Mouse (Mus musculus) MEL (cell line): ENCODE measurements around the gene Spats1. TPM values are rescaled to one million over a fixed set of nuclear protein-coding genes. Genes with fewer than 3 reads are reported as not detected.

Experiments used
- DNase-seq: peaks from one replicate; pipeline ENCODE4 v3.0.0; 2011; ENCODE audit warnings: low read depth, low spot score
- H3K27ac ChIP-seq: 2 replicates; pipeline ENCODE4 v1.5.1; 2012; ENCODE audit warnings: low read depth, mild to moderate bottlenecking, control low read depth, low read length, moderate library complexity; ENCODE audit not compliant: control insufficient read depth
- H3K27me3 ChIP-seq, 2 experiments: fragments of 150-350 bp in 1 of 2; sonication (generic) in 1 of 2; 2 replicates each; pipeline ENCODE4 v1.6.1; 2012; ENCODE audit warnings: low read length in 2 of 2, mild to moderate bottlenecking in 2 of 2, improper control_type of control experiment in 1 of 2, moderate library complexity in 1 of 2; ENCODE audit not compliant: insufficient read depth in 2 of 2, control insufficient read depth in 1 of 2
- H3K36me3 ChIP-seq, 2 experiments: 2 replicates each; pipeline ENCODE4 v1.6.1; 2012 to 2014; ENCODE audit warnings: low read length in 2 of 2, improper control_type of control experiment in 1 of 2, inconsistent platforms in 1 of 2, mild to moderate bottlenecking in 1 of 2; ENCODE audit not compliant: insufficient read depth in 2 of 2, control insufficient read depth in 1 of 2
- H3K4me1 ChIP-seq, 2 experiments: fragments of 150-350 bp in 1 of 2; sonication (generic) in 1 of 2; 2 replicates each; pipeline ENCODE4 v1.6.1; 2012; ENCODE audit warnings: low read length in 2 of 2, improper control_type of control experiment in 1 of 2, mild to moderate bottlenecking in 1 of 2; ENCODE audit not compliant: insufficient read depth in 2 of 2, control insufficient read depth in 1 of 2
- H3K4me3 ChIP-seq, 2 experiments: fragments of 150-350 bp in 1 of 2; sonication (generic) in 1 of 2; 2 replicates each; pipeline ENCODE4 v1.5.1; 2012; ENCODE audit warnings: low read depth in 2 of 2, low read length in 2 of 2, mild to moderate bottlenecking in 2 of 2, moderate library complexity in 2 of 2, control low read depth in 1 of 2, improper control_type of control experiment in 1 of 2; ENCODE audit not compliant: control insufficient read depth in 1 of 2, insufficient read depth in 1 of 2
- H3K79me2 ChIP-seq: 2 replicates; pipeline ENCODE4 v1.6.1; 2012; ENCODE audit warnings: mild to moderate bottlenecking, low read length, moderate library complexity; ENCODE audit not compliant: control insufficient read depth, poor library complexity, insufficient read depth
- H3K9ac ChIP-seq: 2 replicates; pipeline ENCODE4 v1.6.1; 2012; ENCODE audit warnings: low read depth, mild to moderate bottlenecking, control low read depth, low read length, moderate library complexity; ENCODE audit not compliant: control insufficient read depth, poor library complexity, severe bottlenecking
- H3K9me3 ChIP-seq: fragments of 150-350 bp; sonication (generic); replicated peaks from 2 replicates; pipeline ENCODE4 v1.6.1; 2012; ENCODE audit warnings: mild to moderate bottlenecking, low read length, improper control_type of control experiment, moderate library complexity; ENCODE audit not compliant: insufficient read depth
- CHD1 ChIP-seq: IDR thresholded peaks from 2 replicates; pipeline ENCODE4 v1.6.1; 2012; ENCODE audit warnings: low read depth, mild to moderate bottlenecking, inconsistent platforms, low read length, improper control_type of control experiment
- CTCF ChIP-seq, 3 experiments: IDR thresholded peaks in 2 of 3; conservative IDR thresholded peaks in 1 of 3; 2 replicates each; pipeline ENCODE4 v1.5.1; 2011 to 2012; ENCODE audit warnings: low read length in 3 of 3, low read depth in 2 of 3, mild to moderate bottlenecking in 2 of 3, improper control_type of control experiment in 1 of 3, inconsistent platforms in 1 of 3, mixed read lengths in 1 of 3, moderate library complexity in 1 of 3; ENCODE audit not compliant: control insufficient read depth in 1 of 3, insufficient read depth in 1 of 3, poor library complexity in 1 of 3, severe bottlenecking in 1 of 3
- GATA1 ChIP-seq: IDR thresholded peaks from 2 replicates; pipeline ENCODE4 v1.6.1; 2011; ENCODE audit warnings: low read depth, low read length, improper control_type of control experiment
- MYC ChIP-seq: IDR thresholded peaks from 2 replicates; pipeline ENCODE4 v1.6.1; 2011; ENCODE audit warnings: low read depth, mild to moderate bottlenecking, low read length, improper control_type of control experiment, moderate library complexity
- NELFE ChIP-seq: IDR thresholded peaks from 2 replicates; pipeline ENCODE4 v1.6.1; 2011; ENCODE audit warnings: low read depth, low read length, improper control_type of control experiment
- RAD21 ChIP-seq: IDR thresholded peaks from 2 replicates; pipeline ENCODE4 v1.6.1; 2011; ENCODE audit warnings: mild to moderate bottlenecking, low read depth, low read length, improper control_type of control experiment
- RCOR1 ChIP-seq: IDR thresholded peaks from 2 replicates; pipeline ENCODE4 v1.6.1; 2012; ENCODE audit warnings: low read depth, mild to moderate bottlenecking, inconsistent platforms, low read length, improper control_type of control experiment
- SIN3A ChIP-seq: IDR thresholded peaks from 2 replicates; pipeline ENCODE4 v1.6.1; 2012; ENCODE audit warnings: low read length, improper control_type of control experiment, inconsistent platforms
- SMC3 ChIP-seq: IDR thresholded peaks from 2 replicates; pipeline ENCODE4 v1.6.1; 2011; ENCODE audit warnings: low read depth, low read length, improper control_type of control experiment
- TAL1 ChIP-seq: IDR thresholded peaks from 2 replicates; pipeline ENCODE4 v1.6.1; 2012; ENCODE audit warnings: mild to moderate bottlenecking, inconsistent platforms, low read length, moderate library complexity, mixed read lengths
- UBTF ChIP-seq: IDR thresholded peaks from 2 replicates; pipeline ENCODE4 v1.6.1; 2012; ENCODE audit warnings: low read depth, mild to moderate bottlenecking, inconsistent platforms, low read length, improper control_type of control experiment, moderate library complexity, borderline replicate concordance; ENCODE audit not compliant: insufficient read depth
- USF1 ChIP-seq: IDR thresholded peaks from 2 replicates; pipeline ENCODE4 v1.6.1; 2014; ENCODE audit warnings: low read depth, mild to moderate bottlenecking, inconsistent platforms, low read length, improper control_type of control experiment, moderate library complexity
- USF2 ChIP-seq, 2 experiments: IDR thresholded peaks; 2 replicates each; pipeline ENCODE4 v1.6.1; 2011 to 2012; ENCODE audit warnings: improper control_type of control experiment in 2 of 2, low read length in 2 of 2, borderline replicate concordance in 1 of 2, inconsistent platforms in 1 of 2, low read depth in 1 of 2, mild to moderate bottlenecking in 1 of 2; ENCODE audit not compliant: insufficient read depth in 1 of 2
- ZC3H11A ChIP-seq: IDR thresholded peaks from 2 replicates; pipeline ENCODE4 v1.6.1; 2012; ENCODE audit warnings: low read depth, mild to moderate bottlenecking, inconsistent platforms, low read length, improper control_type of control experiment
- polyA plus RNA-seq, 2 experiments: library from polyadenylated mRNA; stranded (reverse) in 1 of 2; unstranded in 1 of 2; fragments of >175 nt in 1 of 2; fragments of >200 nt in 1 of 2; gene quantifications; 2 replicates each; pipeline versions ENCODE4 v1.2.1 to v1.2.4; 2012; ENCODE audit warnings: low replicate concordance in 2 of 2, low read depth in 1 of 2; ENCODE audit not compliant: insufficient read length in 2 of 2, insufficient read depth in 1 of 2, missing spikeins in 1 of 2
- total RNA-seq: library from RNA; depleted of rRNA; stranded (reverse); fragments of 300-350 nt; gene quantifications from 2 replicates; pipeline ENCODE4 v1.2.3, GENCODE M21; 2012

Spats1 gene
- total and polyA plus RNA-seq, 3 experiments: 1.5 to 149 (median 2.5) TPM

GRCm38 (mm10) chr17:45500981-45501380 lies 25.8 kb upstream of the Spats1 start:
- no peak overlapping the region for H3K27ac ChIP-seq
- DNase-seq: no peak
- no peak overlapping the region for H3K4me3 ChIP-seq
- no peak overlapping the region for H3K9ac ChIP-seq
- peaks cover 0 to 6% of the 10 kb centered on the region in 2 experiments; a peak in 2 of 4 replicates for H3K36me3 ChIP-seq
- H3K79me2 ChIP-seq: no peaks in the 10 kb centered on the region
- no peaks in the 10 kb centered on the region for H3K9me3 ChIP-seq
- TF ChIP-seq MYC (no peak), SMC3 (no peak), ZC3H11A (no peak)
- no peaks in the 10 kb centered on the region; a peak in 1 of 4 replicates for H3K27me3 ChIP-seq
- H3K4me1 ChIP-seq: peaks cover 7 to 24% of the 10 kb centered on the region in 2 experiments

GRCm38 (mm10) chr17:45499516-45499915 lies 24.3 kb upstream of the Spats1 start:
- Histone ChIP-seq H3K9me3 (no peaks in the 10 kb centered on the region), H3K27ac (no peak overlapping the region), H3K4me3 (no peak overlapping the region), H3K4me1 (peaks cover 7 to 18% of the 10 kb centered on the region in 2 experiments), H3K79me2 (no peaks in the 10 kb centered on the region), H3K36me3 (peaks cover 0 to 5% of the 10 kb centered on the region in 2 experiments; a peak in 2 of 4 replicates), H3K9ac (no peak overlapping the region)
- no peak for TF ChIP-seq RCOR1
- TF ChIP-seq UBTF: no peak
- TF ChIP-seq SMC3: peak; percentile 15; the same call in 1 of the 2 replicates
- no peak for TF ChIP-seq NELFE
- no peak for TF ChIP-seq USF1
- no peak for TF ChIP-seq CHD1
- no peak for TF ChIP-seq USF2 (IDR thresholded peaks at IDR 0.05; ENCODE audit: borderline replicate concordance in 1 of 2, insufficient read depth in 1 of 2, low read depth in 1 of 2, low read length in 2 of 2)
- TF ChIP-seq RAD21: no peak
- peak in 1 of 3 experiments; percentile 37; a peak in 2 of 6 replicates for TF ChIP-seq CTCF (IDR thresholded peaks at IDR 0.05 in 2 of 3, conservative IDR thresholded peaks at IDR 0.05 in 1 of 3; ENCODE audit: control insufficient read depth in 1 of 3, insufficient read depth in 1 of 3, low read depth in 2 of 3, low read length in 3 of 3, poor library complexity in 1 of 3, severe bottlenecking in 1 of 3)
- TF ChIP-seq, all 39 proteins: peak for 2
- peaks cover 0 to 5% of the 10 kb centered on the region in 2 experiments; a peak in 3 of 4 replicates for H3K27me3 ChIP-seq
- no peak for DNase-seq

GRCm38 (mm10) chr17:45498397-45498796 lies 23.2 kb upstream of the Spats1 start:
- Histone ChIP-seq H3K27me3 (peaks cover 4 to 7% of the 10 kb centered on the region in 2 experiments), H3K27ac (no peak overlapping the region), H3K79me2 (no peaks in the 10 kb centered on the region), H3K4me1 (peaks cover 0 to 7% of the 10 kb centered on the region in 2 experiments; a peak in 3 of 4 replicates), H3K9ac (no peak overlapping the region), H3K36me3 (no peaks in the 10 kb centered on the region; a peak in 1 of 4 replicates), H3K4me3 (no peak overlapping the region), H3K9me3 (no peaks in the 10 kb centered on the region)
- no peak for TF ChIP-seq SIN3A
- TF ChIP-seq GATA1: no peak
- no peak for TF ChIP-seq TAL1
- DNase-seq: no peak
